Mouse (Mus musculus) ES-E14 (cell line): Measurements from ENCODE around the gene Myocd.

ENCODE experiments used
- CHD2 ChIP-seq: IDR thresholded peaks from 2 replicates; pipeline ENCODE4 v1.6.1; 2014; ENCODE audit warnings: mild to moderate bottlenecking, low read depth, low read length, inconsistent platforms
- HCFC1 ChIP-seq: IDR thresholded peaks from 2 replicates; pipeline ENCODE4 v1.6.1; 2012; ENCODE audit warnings: low read length, inconsistent platforms, borderline replicate concordance; ENCODE audit not compliant: insufficient read depth
- MAFK ChIP-seq: IDR thresholded peaks from 2 replicates; pipeline ENCODE4 v1.6.1; 2014; ENCODE audit warnings: mild to moderate bottlenecking, low read depth, low read length, inconsistent platforms; ENCODE audit not compliant: insufficient read depth
- ZC3H11A ChIP-seq: IDR thresholded peaks from 2 replicates; pipeline ENCODE4 v1.6.1; 2012; ENCODE audit warnings: low read depth, mild to moderate bottlenecking, inconsistent platforms, low read length, borderline replicate concordance
- ZNF384 ChIP-seq: IDR thresholded peaks from 2 replicates; pipeline ENCODE4 v1.6.1; 2012; ENCODE audit warnings: low read depth, low read length, inconsistent platforms

DNA sequence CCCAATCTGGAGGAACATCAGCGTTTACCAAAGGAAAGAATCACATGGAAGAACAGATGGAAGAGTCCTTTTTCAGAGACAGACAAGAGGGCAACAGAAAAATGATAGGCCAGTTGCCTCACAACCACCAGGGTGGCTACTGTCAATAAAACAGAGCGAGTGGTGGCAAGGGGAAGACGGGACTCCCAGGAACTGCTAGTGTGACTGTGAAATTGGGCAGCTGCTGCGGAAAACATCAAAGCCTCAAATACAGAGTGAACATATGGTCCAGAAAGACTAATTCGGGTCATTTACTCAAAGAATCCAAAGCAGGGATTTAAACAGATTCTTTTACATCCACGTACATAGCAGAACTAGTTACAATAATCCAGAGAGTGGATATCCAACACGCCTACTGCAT lies 29.3 kb downstream of the Myocd start:
- TF ChIP-seq CHD2 = no peak
- no peak for TF ChIP-seq ZNF384
- no peak for TF ChIP-seq HCFC1
- no peak for TF ChIP-seq ZC3H11A
- no peak for TF ChIP-seq MAFK
